Mouse (Mus musculus): ENCODE data around the gene Snx18. TPM values are rescaled to one million over a fixed set of nuclear protein-coding genes. Genes with fewer than 3 reads are reported as not detected.

Gene Snx18
- polyA plus RNA-seq, 1 experiment from 2014 or later: 22.5 TPM

DNA sequence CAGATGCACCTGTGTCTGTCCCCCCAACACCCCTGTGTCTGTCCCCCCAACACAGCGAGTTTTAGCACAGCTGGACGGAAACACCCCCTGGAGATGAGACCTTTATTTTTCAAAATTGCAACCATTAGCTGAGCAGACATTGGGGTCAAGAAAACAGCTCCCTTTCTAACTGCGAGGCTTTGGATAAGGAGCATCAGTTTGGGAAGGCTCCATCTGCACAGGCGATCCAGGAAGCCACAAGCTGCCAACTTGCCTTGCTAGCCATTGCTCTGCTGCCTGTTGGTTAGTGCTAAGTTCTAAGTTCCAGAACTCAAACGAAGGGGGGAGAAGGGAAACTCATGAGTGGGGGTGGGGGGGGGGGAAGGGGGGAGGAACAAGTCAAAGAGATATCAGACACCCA, 51.4 kb downstream of the Snx18 start:
- Histone ChIP-seq H3K4me3 (no peak overlapping the region), H3K36me3 (no peaks in the 10 kb centered on the region), H3K4me1 (no peaks in the 10 kb centered on the region), H3K9me3 (replicated peaks) (no peaks in the 10 kb centered on the region), H3K27ac (no peak overlapping the region), H3K27me3 (ENCODE audit: low read depth, poor library complexity, severe bottlenecking) (no peaks in the 10 kb centered on the region)
- no peak for DNase-seq (ENCODE audit: low spot score)
- WGBS: 87% methylated on average over 5 of the region's 5 CpGs

DNA sequence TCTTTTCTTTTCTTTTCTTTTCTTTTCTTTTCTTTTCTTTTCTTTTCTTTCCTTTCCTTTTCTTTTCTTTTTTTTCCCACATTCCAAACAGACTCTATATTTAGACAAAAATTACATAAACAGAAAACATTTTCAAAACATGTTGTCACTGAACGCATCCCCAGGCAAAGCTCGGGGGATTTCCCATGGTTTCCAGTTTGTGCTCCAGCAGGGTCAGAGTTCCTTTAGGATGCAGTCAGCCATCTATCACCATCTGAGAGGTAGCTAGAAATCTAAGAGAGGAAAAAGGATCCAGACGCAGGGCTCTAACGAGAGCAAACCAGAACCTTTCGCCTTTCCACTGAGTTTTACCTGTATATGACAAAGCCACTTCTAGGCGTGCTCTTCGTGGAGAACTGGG, 52.0 kb downstream of the Snx18 start:
- DNase-seq (ENCODE audit: low spot score): no peak
- no peaks in the 10 kb centered on the region for H3K9me3 ChIP-seq (replicated peaks)

GRCm38 (mm10) chr13:113559646-113560045, 58.7 kb downstream of the Snx18 start:
- no peak for DNase-seq (ENCODE audit: low spot score)
- no peaks in the 10 kb centered on the region for H3K36me3 ChIP-seq
- no peak overlapping the region for H3K4me3 ChIP-seq
- no peaks in the 10 kb centered on the region for H3K9me3 ChIP-seq (replicated peaks)
- WGBS: 93% methylated on average over 9 of the region's 9 CpGs
- no peak overlapping the region for H3K27ac ChIP-seq
- no peaks in the 10 kb centered on the region for H3K4me1 ChIP-seq
- H3K27me3 ChIP-seq (ENCODE audit: low read depth, poor library complexity, severe bottlenecking): no peaks in the 10 kb centered on the region

More for the DNA sequence above, 52.0 kb downstream of the Snx18 start:
- no peaks in the 10 kb centered on the region for H3K36me3 ChIP-seq
- no peaks in the 10 kb centered on the region for H3K27me3 ChIP-seq (ENCODE audit: low read depth, poor library complexity, severe bottlenecking)
- H3K27ac ChIP-seq: no peak overlapping the region
- 93% methylated on average over 7 of the region's 7 CpGs for WGBS
- no peaks in the 10 kb centered on the region for H3K4me1 ChIP-seq
- no peak overlapping the region for H3K4me3 ChIP-seq

DNA sequence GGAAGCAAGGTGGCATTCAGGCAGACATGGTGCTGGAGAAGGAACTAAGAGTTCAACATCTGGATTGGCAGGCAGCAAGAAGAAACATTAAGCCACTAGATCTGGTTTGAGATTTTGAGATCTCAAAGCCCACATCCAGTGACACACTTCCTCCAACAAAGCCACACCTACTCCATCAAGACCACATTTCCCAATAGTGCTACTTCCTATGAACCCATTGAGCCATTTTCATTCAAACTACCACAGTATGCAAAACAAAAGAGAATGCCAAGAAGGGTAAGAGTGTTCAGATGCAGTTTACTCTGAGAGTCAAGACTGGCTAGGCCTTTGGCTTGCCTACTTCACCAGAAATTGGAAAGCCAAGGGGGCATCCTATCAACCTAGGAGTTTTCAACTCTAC, 61.8 kb downstream of the Snx18 start:
- Histone ChIP-seq H3K4me3 (no peak overlapping the region), H3K9me3 (replicated peaks) (no peaks in the 10 kb centered on the region), H3K36me3 (no peaks in the 10 kb centered on the region), H3K27me3 (ENCODE audit: low read depth, poor library complexity, severe bottlenecking) (no peaks in the 10 kb centered on the region), H3K27ac (no peak overlapping the region), H3K4me1 (no peaks in the 10 kb centered on the region)
- no peak for DNase-seq (ENCODE audit: low spot score)

DNA sequence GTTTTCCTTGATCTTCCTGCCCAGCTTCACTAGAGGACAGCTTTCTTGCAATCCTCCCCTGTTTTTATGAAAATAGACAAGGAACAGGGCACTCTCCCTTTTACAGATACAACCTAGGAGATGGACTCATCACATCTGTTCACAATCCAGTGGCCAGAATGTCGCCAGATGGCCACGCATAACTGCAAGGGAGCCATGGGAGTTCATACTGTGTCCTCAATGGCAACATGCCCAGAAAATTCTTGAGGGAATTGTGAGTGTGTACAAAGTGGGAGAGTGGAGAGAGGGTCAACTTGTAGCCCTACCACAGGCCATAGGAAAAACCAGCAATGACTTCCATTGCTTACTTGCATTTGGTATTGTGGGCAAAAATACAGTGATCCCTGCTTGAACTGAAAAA, 63.1 kb downstream of the Snx18 start:
- Histone ChIP-seq H3K9me3 (replicated peaks) (no peaks in the 10 kb centered on the region), H3K36me3 (no peaks in the 10 kb centered on the region), H3K4me1 (no peaks in the 10 kb centered on the region), H3K27ac (no peak overlapping the region), H3K27me3 (ENCODE audit: low read depth, poor library complexity, severe bottlenecking) (no peaks in the 10 kb centered on the region), H3K4me3 (no peak overlapping the region)
- WGBS: 98% methylated on average over 2 of the region's 2 CpGs
- DNase-seq (ENCODE audit: low spot score): no peak

GRCm38 (mm10) chr13:113553603-113554230, 64.6 kb downstream of the Snx18 start:
- Histone ChIP-seq H3K4me1 (no peaks in the 10 kb centered on the region), H3K27me3 (ENCODE audit: low read depth, poor library complexity, severe bottlenecking) (no peaks in the 10 kb centered on the region), H3K36me3 (no peaks in the 10 kb centered on the region), H3K27ac (no peak overlapping the region), H3K9me3 (replicated peaks) (no peaks in the 10 kb centered on the region), H3K4me3 (no peak overlapping the region)
- 91% methylated on average over 5 of the region's 5 CpGs for WGBS
- no peak for DNase-seq (ENCODE audit: low spot score)

DNA sequence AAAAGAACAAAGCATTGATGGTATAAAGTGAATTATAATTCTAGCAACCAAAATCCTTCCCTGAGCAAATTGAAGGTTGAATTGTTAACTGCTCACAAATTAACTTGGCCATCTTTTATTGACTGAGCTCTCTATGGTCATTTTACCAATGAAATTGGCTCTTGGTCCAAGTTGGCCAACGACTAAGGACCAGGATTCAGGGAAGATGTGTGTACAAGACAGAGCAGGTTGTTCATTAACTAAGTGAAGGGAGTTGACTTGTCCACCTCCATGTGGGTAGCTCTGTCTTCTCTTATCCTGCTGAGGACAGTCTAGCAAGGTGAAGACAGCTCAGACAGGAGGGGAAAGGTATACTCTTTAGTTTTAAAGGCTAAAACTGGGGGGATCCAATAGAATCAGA, 66.0 kb downstream of the Snx18 start:
- Histone ChIP-seq H3K9me3 (replicated peaks) (no peaks in the 10 kb centered on the region), H3K4me3 (no peak overlapping the region), H3K36me3 (no peaks in the 10 kb centered on the region), H3K27me3 (ENCODE audit: low read depth, poor library complexity, severe bottlenecking) (no peaks in the 10 kb centered on the region), H3K4me1 (no peaks in the 10 kb centered on the region), H3K27ac (no peak overlapping the region)
- 85% methylated on average over 1 of the region's 1 CpGs for WGBS
- no peak for DNase-seq (ENCODE audit: low spot score)

GRCm38 (mm10) chr13:113550866-113551565, 67.3 kb downstream of the Snx18 start:
- 81% methylated on average over 8 of the region's 8 CpGs for WGBS
- no peaks in the 10 kb centered on the region for H3K36me3 ChIP-seq
- H3K27ac ChIP-seq: no peak overlapping the region
- H3K9me3 ChIP-seq (replicated peaks): no peaks in the 10 kb centered on the region
- H3K27me3 ChIP-seq (ENCODE audit: low read depth, poor library complexity, severe bottlenecking): no peaks in the 10 kb centered on the region
- no peak for DNase-seq (ENCODE audit: low spot score)
- no peaks in the 10 kb centered on the region for H3K4me1 ChIP-seq
- no peak overlapping the region for H3K4me3 ChIP-seq

- H3K9me3 ChIP-seq (replicated peaks): no peaks in the 10 kb centered on the region
- no peaks in the 10 kb centered on the region for H3K27me3 ChIP-seq (ENCODE audit: low read depth, poor library complexity, severe bottlenecking)
- H3K27ac ChIP-seq: no peak overlapping the region
- no peaks in the 10 kb centered on the region for H3K36me3 ChIP-seq
- no peak overlapping the region for H3K4me3 ChIP-seq
- no peak for DNase-seq (ENCODE audit: low spot score)
- H3K4me1 ChIP-seq: no peaks in the 10 kb centered on the region
- WGBS: 94% methylated on average over 3 of the region's 3 CpGs
Observed at GRCm38 (mm10) chr13:113549021-113549420, 69.3 kb downstream of the Snx18 start.

- no peaks in the 10 kb centered on the region for H3K4me1 ChIP-seq
- 88% methylated on average over 8 of the region's 8 CpGs for WGBS
- no peak overlapping the region for H3K4me3 ChIP-seq
Observed at GRCm38 (mm10) chr13:113547807-113548426, 70.4 kb downstream of the Snx18 start.

DNA sequence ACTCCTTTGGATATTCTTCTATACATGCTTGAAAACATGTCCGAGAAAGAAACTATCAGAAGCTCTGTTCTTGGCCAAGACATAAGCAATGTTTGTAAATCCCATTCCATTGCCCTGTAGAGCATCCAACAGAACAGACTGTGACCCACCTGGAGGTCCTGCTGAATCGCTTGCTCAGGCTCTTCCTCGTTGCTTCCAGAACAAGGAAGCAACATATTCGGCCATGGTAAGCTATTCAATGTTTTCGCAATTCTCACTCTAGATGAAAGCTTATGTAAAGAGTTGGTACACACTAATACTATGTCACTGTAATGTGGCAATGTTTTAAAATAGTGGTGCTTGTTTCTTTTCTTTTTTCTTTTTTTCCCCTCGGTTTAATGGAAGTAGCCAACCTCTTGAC, 76.0 kb downstream of the Snx18 start:
- no peaks in the 10 kb centered on the region for H3K4me1 ChIP-seq
- DNase-seq (ENCODE audit: low spot score): no peak
- 93% methylated on average over 6 of the region's 6 CpGs for WGBS
- H3K36me3 ChIP-seq: no peaks in the 10 kb centered on the region
- no peak overlapping the region for H3K27ac ChIP-seq
- H3K27me3 ChIP-seq (ENCODE audit: low read depth, poor library complexity, severe bottlenecking): no peaks in the 10 kb centered on the region
- no peak overlapping the region for H3K4me3 ChIP-seq
- H3K9me3 ChIP-seq (replicated peaks): no peaks in the 10 kb centered on the region

More at GRCm38 (mm10) chr13:113547807-113548426, 70.4 kb downstream of the Snx18 start:
- no peak for DNase-seq (ENCODE audit: low spot score)
- Histone ChIP-seq H3K36me3 (no peaks in the 10 kb centered on the region), H3K9me3 (replicated peaks) (no peaks in the 10 kb centered on the region), H3K27me3 (ENCODE audit: low read depth, poor library complexity, severe bottlenecking) (no peaks in the 10 kb centered on the region), H3K27ac (no peak overlapping the region)
